Mouse (Mus musculus): ENCODE data around the gene Mcm8.

Mcm8 gene

DNA sequence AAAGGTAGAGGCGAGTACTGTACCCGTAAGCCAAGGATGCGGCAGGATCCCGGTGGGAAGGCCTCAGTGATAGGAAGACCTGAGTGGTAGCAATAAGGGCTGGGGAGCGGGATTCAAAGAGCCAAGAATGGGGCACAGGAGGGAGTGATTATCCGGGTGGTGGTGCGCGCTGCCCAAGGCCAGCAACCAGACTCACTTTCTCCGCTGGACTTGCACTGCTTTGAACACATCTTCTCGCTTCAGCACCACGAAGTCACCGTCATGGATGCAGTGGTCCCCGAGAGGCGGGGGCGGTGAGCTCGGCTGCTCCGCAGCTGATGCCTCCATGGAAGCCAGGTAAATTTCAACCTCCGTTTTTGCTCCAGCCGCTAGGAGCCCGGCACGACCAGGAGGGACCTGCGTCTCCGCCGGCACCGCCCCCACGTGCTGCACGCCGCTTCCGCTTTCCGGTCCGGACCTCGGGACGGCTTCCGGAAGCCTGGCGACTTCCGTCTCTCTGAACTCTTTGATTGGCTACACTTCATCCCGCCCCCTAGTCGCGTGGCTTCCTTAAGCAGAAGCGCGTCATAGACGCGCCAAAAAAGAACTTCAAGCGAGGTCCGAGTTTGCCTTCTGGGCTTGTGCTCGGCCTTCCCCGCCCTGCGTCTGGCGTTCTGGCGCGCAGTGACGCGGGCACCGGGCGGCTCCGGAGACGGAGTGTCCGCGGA lies at the start of gene Mcm8, which contains the start of gene Trmt6:
Mcm8 (plus strand) TSS at position 534 of the 707 bp plus-strand sequence.
Trmt6 (minus strand) TSS at position 448 of the 707 bp plus-strand sequence.
- DNase-seq (ENCODE audit: low spot score), result peak; percentile 93

DNA sequence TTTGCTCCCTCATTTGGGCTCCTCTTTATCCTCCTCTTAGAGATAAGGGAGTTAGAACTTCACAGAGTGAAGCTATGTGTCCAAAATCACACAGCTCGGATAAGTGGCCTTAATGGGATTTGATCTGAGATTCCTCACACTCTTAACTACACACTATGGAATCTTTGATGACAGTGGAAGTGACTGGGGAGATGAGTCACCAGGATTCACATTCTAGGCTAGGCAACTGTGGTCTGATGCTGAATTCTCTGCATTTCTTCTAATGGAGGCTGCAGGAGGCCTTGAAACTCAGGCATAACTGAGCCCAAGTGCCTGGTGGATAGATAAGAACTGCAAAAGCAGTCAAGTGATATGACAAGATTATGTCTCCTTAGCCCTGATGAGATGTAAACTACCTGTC lies 45.1 kb upstream of the Mcm8 start:
- no peak for DNase-seq (ENCODE audit: low spot score)

DNA sequence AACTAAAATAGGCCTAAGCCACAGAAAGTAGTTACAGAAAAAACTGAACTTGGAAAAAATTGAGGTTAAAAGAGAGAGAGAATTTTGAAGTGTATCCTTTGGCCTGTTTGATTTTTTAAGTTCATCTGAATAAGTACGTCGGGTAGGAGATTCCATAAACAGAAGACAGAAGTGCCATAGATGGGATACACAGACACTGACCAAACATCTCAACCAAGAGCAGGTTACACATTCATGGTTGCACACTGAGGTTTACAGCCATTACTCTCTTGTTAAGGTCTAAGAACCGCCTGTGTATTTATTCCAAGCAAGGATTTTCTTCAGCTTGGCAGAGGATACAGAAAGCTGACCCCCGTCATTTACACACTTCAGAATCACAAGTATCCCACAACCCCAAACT lies 35.0 kb upstream of the Mcm8 start, which contains the start of gene Chgb:
Chgb (plus strand) TSS at position 301 of the 400 bp plus-strand sequence.
- DNase-seq (ENCODE audit: low spot score), result no peak

DNA sequence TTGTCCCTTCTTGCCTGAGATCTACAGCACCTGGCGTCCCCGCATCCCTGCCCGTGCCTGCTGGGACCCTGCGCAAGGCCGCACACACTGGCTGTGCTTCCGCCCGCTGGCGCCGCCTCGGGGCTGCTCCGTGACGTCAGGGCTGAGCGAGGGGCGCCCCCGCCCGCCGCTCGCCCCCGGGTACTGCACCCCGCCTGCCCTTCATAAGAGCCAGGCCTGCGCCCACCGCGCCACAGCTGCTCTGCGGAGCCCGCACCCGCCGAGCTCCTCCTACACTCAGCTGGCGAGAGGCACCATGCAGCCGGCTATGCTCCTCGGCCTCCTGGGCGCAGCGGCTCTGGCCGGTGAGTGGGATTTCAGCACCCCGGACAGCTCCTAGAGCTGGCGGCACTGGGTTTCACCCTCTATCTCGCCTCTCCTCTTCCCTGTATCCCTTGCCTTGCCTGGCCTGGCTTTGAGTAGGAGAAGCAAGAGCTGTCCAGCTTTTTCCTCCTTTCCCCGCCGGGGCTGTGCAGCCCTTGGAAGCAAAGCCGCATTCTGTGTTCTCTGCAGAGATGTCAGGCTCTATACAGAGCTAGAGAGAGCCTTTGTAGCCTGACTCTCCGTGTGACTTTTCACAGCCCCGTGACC lies 34.4 kb upstream of the Mcm8 start:
- peak; percentile 89 for DNase-seq (ENCODE audit: low spot score)

DNA sequence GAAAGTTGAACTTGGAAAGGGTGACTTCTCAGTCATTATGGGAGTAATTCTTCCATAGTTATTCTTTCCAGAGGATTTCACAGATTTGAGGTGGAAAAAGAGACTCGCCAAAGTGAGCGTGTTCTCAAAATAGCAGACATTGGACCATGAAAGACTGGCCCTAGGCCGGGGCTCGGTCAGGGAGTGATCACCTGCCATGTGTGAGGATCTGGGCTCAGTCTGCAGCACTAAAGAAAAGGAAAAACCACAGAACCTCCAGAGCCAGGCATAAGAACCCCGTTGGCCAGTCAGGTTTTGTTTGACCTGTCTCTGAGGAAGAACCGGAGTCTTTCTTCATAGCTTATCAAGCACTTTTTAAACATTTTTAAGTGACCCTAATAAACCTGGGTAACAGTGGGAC lies 31.9 kb upstream of the Mcm8 start:
- DNase-seq (ENCODE audit: low spot score), result no peak

DNA sequence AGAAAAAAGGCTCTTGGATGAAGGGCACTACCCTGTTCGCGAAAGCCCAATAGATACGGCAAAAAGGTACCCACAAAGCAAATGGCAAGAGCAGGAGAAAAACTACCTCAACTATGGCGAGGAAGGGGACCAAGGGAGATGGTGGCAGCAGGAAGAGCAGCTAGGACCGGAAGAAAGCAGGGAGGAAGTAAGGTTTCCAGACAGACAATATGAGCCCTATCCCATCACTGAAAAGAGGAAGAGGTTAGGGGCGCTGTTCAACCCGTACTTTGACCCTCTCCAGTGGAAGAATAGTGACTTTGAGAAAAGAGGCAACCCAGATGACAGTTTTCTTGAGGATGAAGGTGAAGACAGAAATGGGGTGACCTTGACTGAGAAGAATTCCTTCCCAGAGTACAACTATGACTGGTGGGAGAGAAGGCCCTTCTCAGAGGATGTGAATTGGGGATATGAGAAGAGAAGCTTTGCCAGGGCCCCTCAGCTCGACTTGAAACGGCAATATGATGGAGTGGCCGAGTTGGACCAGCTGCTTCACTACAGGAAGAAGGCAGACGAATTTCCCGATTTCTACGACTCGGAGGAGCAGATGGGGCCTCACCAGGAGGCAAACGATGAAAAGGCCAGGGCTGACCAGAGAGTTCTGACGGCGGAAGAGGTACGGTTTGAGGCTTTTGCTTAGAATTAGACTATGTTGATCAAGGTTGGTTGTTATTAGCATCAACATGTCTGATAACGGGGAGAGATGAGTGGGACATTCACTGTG lies 22.3 kb upstream of the Mcm8 start:
- no peak for DNase-seq (ENCODE audit: low spot score)

DNA sequence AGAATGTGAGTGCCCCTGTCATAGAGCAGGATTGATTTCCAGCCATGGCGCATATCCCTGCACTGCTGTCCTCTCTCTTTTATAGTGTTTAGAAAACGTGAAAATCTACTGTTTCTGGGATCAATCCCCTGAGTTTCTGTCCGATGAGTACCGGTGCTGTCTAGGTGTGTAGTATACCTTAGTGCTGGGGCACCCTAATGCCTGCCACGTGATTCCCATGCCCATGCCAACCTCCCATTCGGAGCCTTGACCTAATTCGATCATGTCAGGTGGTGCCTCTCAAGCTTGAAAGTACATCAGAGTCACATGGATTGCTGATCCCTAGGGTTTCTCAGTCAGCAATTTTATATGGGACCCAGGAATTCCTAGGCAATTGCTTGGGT lies 21.7 kb upstream of the Mcm8 start:
- DNase-seq (ENCODE audit: low spot score), result no peak

DNA sequence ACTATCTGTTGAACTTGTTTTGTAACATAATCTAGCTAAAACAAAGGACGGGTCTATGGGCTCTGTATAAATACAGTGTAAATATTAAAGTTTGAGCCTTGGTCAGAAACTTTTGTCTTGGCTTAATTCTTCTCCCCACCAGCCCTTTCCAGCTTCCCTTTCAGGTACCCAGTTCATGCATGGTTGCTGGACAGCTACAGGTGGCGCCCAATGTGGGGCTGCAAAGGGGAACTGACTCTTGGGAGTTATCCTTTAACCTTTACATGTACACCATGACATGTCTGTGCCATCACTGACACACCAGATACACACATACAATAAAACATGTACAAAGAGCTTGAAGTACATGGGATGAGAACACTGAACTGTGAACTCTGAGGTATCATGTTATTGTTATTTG lies 13.0 kb upstream of the Mcm8 start:
- DNase-seq (ENCODE audit: low spot score), result no peak

DNA sequence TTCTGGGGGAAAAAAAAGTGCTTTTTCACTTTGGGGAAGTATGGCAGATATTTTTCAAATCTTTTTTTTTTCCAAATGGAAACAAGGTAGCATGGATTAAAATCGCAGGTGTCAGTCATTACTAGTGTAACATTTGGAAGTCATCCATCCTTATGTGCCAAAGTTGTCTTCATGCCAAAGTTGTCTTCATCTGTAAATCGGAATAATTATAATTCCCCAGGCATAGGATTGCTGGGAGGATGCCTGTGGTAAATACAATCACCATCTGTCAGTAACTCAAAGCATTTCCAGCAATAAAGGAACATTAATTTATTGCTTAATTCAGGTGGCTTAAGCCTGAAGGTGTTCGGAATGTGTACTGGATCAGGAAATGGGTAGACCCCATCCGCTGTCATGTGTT lies 25.1 kb downstream of the Mcm8 start:
- DNase-seq (ENCODE audit: low spot score), result no peak

DNA sequence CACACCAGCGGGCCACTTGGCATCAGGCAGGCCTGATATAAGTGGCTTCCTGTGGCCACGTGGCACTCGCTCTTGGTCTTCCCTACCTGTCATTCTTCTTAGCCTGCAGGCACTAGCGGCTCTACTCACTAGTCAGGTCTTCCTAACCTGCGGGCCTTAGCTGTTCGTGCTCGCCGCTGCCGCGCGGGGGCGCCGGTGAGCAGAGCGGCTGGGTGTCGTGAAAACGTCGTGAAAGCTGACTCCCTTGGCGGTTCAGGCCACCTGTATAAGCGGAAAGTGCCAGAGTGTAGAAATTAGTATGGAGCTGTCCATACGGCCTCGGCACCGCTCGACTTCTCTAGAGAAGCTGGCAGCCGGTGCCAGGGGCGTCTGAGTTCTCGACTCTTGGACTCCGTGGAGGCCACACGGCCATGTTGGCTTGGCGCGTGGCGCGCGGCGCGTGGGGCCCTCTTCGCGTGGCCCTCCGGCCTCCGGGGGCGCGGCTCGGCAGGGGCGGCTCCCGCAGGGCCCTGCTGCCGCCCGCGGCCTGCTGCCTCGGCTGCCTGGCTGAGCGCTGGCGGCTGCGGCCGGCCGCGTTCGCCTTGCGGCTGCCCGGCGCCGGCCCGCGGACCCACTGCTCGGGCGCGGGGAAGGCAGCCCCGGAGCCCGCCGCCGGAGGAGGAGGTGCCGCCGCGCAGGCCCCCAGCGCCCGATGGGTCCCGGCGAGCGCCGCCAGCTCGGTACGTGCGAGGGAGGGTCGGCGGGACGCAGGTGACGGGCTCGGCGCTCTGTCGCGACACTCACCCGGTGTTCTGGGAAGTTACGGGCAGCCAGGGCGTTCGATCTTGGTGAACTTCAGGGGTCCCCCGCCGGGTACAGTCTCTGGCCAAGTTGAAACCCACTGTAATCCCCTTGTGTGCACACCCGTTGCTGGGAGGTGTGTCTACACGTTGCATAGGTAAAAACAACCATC lies 30.7 kb downstream of the Mcm8 start, which contains the start of gene Crls1:
Crls1 (plus strand) TSS at position 260 of the 952 bp plus-strand sequence.
- peak; percentile 94 for DNase-seq (ENCODE audit: low spot score)

DNA sequence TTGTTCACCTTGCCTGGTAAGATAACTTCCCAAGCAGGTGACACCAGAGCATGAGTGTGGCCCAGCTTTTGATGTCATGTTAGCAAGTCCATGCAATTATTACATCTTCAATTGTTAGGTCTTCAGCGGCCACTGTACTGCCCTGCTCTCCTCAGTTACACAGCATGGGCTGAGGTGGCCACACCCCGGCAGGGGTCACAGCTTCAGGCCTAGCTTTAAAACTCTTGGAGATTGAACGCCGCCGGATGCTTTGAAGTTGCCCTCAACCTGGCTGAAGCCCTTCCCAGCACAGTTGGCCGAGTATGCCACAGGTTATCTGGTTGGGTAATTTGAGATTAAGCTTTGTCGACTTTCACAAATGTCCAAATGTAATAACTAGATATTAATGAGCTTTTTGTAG lies 31.6 kb downstream of the Mcm8 start:
- no peak for DNase-seq (ENCODE audit: low spot score)

DNA sequence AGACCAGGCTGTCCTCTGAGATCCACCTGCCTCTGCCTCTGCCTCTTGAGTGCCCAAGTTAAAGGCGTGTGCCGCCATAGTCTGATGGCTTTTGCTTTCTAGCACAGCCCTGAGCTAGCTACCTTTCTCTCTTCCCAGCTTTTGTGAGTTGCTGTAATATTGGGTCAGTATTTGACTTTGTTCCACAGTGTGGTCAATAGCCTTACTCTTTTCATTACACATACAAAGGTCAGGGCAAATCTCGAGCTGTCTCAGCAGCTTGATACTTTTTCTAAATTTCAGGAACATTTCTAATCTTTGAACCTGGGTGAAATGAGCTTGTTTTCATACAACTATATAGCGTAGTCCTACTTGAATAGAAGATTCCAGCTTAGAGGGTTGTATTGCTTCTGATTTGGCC lies 32.4 kb downstream of the Mcm8 start:
- no peak for DNase-seq (ENCODE audit: low spot score)

DNA sequence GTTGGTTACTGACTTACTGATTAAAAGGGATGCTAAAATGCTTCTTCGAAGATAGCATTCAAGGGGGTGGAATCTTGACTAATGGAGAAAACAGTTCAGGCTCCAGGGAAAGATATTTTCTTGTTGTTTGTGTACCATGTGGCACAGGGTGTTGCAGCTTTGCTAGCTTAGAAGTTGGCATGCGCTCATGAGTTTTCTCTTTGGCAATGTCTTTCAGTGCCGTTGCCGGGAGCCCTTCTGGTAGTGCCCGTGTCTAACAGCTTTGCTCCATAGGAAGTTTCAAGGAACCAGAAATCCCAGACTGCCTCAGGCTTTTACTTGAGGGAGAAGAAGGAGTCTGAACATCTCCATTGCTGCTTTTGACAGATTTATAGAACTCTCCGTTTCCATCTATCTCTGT lies 33.2 kb downstream of the Mcm8 start:
- DNase-seq (ENCODE audit: low spot score), result no peak

DNA sequence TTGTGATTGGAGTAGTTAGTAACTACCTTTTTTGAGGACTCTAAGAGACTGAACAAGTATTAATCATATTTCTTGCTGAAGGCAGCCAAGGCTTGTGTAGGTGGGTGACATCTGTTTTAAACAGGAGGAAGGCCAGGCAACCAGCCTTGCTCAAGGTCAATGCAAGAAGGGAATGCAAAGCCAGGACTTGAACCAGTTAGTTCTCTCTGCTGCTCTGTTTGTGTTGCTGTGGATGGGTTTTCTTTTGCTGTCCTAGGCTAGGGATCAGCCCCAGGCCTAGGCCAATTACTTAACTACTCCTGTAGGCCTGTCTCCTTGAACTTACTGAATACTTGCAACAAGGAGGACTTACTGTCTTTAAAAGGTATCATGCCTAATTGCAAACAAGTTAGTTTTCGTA lies 37.1 kb downstream of the Mcm8 start:
- DNase-seq (ENCODE audit: low spot score), result no peak

DNA sequence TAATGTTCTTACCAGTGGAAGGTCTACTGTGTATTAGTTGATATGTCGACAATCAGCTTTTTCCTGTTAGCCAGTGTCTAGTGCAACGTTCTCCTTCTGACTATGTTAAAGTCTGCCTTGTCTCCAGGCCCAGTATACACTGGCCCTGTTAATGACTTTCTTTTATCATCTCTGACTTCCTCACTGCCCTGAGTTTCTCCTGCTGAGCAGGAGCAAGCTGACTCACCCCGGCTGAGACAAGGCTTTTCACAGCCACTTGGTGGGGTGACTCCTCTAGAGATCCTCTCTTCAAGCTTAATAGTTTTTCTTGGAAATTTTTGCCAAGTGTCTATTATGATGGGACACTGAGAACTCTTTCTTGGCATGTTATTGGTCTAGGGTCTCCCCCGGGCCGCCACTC lies 40.4 kb downstream of the Mcm8 start:
- DNase-seq (ENCODE audit: low spot score), result no peak

DNA sequence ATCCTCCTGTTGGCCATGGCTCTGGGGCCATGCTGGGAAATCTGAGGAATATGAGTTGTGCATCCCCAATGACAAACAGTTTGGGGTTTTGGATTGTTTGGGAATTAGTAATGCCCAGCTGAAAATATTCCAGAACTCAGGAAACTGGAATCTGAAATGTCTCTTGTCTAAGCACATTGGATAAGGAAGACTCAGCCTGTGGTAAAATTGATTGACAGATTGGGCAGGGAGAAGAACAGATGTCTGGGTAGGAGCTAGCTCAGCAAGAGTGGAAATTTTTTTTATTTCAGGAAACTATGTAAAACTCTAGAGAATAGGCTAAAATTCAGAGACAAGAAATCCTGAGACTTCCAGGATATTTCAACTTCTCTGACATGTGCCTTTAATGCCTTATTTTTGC lies 44.5 kb downstream of the Mcm8 start:
- no peak for DNase-seq (ENCODE audit: low spot score)

DNA sequence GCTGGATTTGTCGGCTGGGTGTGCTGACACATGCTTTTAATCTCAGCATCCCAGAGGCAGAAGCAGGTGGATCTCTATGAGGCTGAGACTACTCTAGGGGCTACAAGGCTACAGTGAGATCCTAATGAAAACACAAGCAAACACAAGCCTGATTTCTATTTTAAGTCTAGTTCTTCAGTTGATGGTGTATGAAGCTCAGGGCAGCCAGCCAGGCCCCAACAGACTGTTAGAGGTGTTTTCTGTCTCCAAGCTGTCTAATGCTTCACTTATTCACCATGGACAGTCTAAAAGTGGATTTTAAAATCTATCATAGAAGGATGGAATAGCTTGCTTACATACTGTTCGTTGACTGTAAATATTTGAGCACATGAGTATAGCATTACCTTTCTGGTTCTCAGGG lies 45.5 kb downstream of the Mcm8 start:
- DNase-seq (ENCODE audit: low spot score), result no peak

DNA sequence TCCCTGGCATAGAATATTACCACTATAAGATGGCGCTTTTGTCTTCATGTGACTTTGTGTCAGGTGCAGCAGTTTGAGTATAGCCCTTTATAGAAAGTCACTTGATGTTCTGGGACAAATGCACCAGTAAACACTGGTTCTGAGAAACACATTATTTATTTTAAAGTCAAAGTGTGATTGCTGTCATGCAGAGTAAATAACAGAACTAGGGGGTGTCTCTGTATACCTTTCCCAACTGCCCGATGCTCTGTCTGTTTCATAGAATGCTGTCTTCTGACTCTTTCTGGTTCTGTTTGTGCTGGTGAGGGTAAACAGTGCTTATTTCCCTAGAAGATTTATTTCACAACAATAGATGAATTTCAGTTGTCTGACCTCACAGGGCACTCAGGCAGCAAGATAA lies 47.4 kb downstream of the Mcm8 start:
- DNase-seq (ENCODE audit: low spot score), result no peak

DNA sequence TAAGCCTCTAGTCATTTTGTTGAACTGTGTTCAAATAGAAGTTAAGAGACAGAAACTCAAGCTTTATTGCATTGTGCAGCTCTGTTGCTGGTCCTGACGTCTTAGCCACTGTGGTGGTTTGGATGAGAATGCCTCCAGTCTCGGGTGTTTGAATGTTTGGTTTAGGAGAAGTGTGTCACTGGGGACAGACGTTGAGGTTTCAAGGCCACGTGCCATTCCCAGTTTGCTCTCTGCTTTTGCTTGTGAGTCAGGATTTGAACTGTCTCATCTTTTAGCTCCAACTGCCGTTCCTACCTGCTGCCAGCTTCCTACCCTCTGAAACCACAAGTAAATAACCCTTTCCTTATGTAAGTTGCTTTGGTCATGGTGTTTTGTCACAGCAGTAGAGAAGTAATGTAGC lies 51.6 kb downstream of the Mcm8 start:
- no peak for DNase-seq (ENCODE audit: low spot score)

DNA sequence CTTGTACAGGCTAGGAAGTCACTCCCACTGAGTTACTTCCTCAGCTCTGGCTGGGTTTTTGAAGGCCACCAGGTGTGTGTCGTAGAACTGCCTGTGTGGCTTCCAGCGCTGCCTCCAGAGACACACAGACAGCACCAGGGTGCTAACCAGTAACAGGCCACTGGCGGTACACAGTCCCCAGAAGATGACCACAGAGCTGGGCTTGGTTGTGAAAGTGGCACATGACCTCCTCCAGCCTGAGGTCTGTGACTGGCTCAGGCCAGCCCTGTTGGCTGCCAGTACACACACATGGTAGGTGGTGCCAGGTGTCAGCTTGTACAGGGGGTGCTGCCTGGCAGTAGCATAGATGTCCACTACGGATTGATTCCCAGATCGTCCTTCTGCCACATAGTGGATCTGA lies 53.7 kb downstream of the Mcm8 start:
- no peak for DNase-seq (ENCODE audit: low spot score)

DNA sequence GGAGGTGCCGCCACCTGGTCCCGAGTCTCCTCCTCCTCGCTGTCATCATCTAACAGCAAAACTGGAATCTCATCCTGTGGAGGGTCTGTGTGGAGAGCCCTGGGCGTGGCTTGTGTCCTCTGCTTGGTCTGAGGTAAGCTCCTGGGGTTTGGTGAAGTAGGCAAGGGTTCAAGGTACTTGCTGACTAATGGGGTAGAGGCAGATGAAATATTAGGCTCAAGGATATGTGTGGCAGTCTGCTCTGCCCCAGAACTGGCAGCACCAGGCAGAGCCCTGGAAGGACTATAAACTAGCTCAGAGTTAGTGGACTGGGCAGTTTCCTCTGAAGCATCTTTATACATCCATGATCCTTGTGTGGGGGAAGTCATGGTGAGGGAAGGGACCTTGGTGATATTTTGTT lies 54.3 kb downstream of the Mcm8 start:
- no peak for DNase-seq (ENCODE audit: low spot score)

DNA sequence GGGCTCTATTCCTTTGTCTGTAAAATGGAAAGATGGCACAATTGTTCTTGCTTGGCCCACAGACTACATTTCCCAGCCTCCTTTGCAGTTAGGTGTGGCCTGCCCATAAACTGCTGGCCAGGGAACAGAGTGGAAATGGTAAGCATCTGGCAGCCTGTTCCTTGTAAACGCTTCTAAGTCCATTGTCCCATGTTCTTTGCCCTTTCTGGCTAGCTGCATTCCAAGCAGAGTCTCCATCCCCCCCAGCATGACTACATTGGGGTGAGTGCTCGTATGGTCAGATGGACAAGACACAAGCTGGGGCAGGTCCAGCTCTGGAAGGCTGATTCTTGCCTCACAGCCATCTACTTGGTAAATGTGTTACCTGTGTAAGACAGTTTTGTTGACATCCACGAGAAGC lies 55.7 kb downstream of the Mcm8 start:
- DNase-seq (ENCODE audit: low spot score), result no peak

Measured in urinary bladder, postnatal 14 days (tissue).